Mouse (Mus musculus) c-Kit-positive CD71-negative TER-119-negative erythroid progenitor cells, embryonic 14.5 days (primary cell): ENCODE measurements around the gene Sugct.

ENCODE experiments used
- DNase-seq: peaks from one replicate; pipeline ENCODE4 v3.0.0-alpha.2; 2013; ENCODE audit warnings: low read depth

Gene Sugct

DNA sequence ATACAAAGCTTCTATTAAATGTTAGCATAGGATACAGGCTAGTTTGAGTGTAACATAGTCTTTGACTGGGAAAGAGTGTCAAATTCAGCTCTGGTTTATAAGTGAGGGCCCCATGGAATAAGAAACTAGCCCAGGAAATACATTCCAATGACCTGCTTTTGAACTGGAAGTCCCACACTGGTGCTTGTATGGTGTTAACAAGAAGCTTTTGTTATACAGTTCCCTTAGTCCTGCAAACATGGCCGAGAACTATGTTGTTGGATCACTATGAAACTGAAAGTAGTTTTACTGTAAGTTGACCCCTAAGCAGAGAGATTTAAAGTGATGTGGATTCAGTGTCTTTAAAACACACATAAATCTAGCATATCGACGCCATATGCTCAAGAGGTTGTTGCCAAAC, 657.5 kb downstream of the Sugct start:
- DNase-seq = no peak

DNA sequence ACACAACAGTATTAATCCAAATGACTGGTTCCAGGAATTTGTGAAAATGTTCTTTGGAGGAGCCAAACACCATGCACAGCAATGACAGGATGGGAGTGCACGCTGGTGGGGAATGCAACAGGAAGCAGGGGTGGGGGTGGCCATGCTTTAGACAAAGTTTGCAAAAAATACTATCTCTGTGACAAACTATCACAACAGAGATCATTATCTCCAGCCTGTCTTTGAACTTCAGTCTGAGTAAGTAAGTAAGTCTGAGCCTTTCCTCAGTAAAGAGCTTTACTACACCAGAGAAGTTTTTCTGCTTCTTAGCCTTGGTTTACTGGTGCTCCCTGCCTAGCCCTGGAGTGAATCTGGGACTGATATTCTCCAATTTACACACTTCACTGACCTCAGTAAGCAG, 664.6 kb downstream of the Sugct start:
- no peak for DNase-seq

DNA sequence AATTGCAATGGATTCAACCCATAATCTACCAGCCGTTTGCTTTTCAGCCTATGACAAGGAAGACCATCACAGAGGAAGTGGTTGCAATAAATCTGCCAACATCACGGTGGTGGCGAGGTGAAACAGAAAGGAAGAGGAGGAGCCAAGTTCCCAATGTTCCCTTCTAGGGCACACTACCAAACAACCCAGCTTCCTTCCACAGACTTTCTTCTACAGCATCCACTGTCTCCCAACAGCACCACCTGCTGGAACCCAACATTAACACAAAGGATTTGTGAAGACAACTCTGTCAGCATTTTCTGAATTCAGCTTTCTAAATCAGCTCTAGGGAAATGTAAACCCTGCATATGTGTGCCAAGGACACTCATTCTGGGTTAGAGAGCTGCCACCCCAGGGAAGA, 666.8 kb downstream of the Sugct start:
- DNase-seq = peak; percentile 58

DNA sequence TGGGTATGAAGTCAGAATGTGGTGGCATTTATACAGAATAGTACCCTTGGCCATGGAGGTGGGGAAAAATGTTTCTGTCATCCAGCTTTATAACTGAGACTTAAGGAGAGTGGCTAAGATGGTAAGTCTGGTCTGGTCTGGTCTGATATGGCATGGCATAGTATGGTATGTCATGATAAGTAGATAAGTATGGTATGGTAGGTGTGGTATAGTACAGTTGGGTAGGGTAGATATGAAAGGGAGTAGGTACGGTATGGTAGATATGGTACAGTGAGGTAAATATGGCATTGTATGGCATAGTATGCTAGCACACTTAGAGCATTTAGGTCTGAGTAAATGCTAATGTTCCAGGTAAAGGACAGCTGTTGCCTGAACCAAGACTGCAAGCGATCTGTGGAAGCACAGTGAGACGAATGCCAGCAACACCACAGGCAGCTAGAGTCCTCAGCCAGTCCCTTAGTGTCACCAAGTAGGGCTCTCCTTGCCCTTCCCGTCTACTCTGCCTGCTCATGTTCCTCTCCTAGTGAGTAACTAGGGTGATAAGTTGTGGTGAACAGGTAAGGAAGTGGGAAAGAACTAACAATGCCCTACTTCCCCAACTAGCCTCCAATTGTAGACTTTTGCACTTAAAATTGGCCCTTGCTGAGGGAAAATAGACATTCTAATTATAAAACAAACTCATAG, 667.4 kb downstream of the Sugct start:
- peak; percentile 3 for DNase-seq

DNA sequence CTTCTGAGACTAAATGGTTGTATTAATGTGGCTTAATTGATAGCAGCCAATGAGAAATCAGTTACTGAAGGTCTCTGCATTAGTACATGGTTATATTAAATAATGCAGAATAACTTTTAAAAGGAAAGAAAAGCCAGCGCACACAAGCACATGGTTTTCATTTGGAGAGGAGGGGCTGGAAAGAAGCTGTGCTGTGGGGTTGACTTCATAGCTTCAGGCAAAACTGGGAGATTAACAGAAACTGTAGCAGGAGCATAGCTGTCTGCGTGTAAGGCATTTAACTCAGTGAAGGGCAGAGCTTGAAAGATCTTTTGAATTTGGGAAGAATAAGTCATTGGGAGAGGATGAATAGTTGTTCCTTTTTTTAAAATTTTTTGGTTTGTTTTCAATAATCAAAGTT, 668.4 kb downstream of the Sugct start:
- DNase-seq = no peak

DNA sequence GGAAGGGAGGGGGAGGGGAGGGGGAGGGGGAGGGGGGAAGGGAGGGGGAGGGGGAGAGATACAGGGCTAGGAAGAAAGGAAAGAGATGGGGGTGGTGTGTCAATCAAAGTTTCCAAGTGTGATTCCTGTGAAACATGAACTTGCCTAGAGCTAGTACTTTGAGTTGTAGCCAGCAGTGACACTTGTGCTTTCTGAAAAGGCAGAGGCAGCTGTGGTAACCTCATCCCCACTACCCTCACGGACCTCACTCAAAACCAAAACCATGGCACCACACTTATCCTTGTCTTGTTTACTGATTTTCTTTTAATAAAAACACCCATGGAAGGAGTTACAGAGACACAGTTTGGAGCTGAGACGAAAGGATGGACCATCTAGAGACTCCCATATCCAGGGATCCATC, 698.9 kb downstream of the Sugct start:
- DNase-seq = no peak

DNA sequence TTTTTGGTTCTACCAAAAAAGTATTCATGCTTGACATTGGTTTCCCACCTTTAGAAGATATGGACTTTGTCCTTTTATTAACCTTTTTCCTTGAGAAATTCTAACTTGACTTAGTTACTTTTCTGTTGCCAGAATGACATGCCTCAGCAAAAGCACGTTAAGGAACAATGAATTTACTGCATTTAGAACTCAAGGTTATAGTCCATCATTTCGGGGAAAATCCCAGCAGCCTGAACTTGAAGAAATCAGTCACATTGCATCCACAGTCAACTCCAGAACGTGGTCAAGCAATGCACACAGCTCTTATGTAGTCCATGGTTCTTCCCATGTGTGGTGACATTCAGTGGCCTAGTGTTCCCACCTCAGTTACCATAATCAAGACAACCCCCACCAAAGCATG, 700.0 kb downstream of the Sugct start:
- no peak for DNase-seq

DNA sequence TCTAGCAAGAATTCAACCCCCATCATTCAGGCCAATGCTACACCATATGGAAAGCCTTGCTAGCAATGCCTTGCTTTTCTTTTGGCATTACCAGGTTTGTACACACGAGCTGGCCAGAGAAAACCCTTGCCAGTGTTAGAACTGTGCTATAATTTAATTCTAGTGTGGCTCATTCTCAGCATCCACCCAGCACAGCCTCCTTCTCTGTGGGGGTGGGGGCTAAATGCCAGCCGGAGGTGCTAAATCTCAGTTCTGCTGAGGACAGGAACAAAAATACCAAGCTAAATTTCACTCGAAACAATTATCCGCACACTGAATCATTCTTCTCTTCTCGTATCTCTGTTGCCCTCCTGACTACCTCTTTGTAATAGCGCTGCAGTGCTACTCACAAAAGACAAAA, 717.6 kb downstream of the Sugct start:
- no peak for DNase-seq

DNA sequence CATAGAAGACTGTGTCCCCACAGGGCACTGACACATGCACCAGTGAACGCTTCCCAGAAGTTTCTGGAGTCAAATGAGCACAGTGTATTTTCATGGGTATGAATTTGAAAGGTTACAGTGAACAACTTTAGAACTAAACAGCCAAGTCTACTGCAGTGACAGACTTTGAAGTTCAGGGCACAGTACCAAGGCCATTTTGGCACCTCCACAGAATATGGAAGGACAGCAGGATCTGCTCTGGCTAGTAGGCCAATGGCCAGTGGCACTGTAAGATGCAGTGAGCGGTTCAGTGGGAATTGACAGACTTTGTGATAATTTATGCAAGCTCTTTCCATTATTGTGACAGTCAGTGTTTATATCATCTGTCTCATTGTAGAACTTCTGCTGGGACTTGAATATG, 724.1 kb downstream of the Sugct start:
- no peak for DNase-seq

DNA sequence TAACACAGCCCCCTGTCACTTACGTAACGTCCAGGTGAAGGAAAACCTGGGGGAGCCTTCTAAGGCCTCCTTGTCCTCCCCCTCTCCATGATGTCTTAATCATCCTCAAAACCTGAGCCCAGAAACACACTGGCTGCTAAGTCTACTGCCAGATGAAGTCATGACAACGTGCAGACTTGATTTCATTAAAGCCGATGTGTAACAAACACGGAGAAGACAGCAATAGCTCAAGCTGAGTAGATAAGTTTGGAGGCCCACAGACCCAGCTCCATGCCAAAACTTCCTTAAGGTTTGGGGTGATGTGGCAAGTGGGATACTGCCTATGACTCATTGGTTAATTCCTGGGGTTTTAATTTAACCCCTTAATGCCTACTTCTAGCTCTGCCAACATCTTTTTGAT, 726.4 kb downstream of the Sugct start:
- no peak for DNase-seq

DNA sequence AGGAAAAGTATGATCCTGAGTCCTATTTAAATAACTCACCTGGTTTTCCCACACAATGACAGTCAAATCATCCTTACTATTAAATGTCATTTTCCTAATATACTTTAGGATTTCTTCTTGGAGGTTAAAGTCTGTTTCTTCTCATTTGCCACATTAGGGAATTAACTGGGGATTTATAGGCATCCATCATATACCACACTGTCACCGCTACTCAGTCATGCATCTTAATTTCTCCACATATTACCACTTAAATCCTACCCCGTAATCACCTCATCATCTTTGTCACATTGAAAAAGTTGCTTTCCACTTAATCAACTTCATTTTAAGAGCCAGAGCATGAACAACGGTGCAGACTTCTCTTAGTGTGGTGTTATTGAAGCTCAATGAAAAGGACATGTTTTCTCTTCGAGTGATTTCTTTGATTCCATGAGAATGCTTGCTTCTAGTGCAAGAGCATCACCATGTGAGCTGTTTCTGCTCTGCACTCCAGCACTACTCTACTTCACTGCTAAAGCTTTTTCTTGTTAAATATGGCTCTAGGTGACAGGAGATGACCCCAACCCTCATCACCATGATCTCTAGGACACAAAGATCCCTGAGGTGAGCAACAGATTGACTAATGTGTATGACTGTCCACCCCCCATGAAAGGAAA, 730.4 kb downstream of the Sugct start:
- no peak for DNase-seq

DNA sequence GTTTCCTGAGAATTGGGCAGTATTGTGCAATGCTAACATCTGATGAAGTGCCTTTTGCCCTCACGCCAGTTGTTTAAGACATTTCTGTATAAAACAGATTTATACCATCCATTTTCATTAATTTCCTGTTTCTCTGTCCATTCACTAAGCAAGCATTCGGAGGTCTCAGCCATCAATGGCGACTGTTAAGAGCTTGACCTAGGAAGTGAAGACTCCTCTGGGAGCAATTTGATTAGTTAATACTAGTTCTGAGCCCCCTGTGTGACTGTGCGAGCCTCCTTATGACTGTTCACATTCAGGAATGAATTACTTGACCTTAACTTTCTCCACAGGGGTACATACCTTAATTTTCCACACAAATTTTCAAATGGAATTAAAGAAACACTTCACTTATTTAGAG, 743.3 kb downstream of the Sugct start:
- DNase-seq = no peak

DNA sequence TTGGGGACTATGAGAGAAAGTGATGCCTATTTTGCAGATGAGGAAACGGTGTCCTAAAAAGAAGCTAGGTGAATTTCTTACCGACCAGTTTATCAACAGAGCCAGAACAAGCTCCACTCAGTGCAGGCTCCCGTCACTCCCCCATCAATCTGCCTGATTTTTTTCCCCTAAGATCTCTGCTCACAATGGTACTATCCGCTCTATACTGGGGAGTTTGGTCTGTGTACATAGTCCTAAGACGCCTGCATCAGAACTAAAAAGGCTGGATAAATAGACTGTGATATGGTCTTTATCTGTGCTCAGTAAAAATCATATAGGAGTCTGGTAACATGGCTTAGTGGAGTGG, 755.9 kb downstream of the Sugct start:
- DNase-seq = no peak

DNA sequence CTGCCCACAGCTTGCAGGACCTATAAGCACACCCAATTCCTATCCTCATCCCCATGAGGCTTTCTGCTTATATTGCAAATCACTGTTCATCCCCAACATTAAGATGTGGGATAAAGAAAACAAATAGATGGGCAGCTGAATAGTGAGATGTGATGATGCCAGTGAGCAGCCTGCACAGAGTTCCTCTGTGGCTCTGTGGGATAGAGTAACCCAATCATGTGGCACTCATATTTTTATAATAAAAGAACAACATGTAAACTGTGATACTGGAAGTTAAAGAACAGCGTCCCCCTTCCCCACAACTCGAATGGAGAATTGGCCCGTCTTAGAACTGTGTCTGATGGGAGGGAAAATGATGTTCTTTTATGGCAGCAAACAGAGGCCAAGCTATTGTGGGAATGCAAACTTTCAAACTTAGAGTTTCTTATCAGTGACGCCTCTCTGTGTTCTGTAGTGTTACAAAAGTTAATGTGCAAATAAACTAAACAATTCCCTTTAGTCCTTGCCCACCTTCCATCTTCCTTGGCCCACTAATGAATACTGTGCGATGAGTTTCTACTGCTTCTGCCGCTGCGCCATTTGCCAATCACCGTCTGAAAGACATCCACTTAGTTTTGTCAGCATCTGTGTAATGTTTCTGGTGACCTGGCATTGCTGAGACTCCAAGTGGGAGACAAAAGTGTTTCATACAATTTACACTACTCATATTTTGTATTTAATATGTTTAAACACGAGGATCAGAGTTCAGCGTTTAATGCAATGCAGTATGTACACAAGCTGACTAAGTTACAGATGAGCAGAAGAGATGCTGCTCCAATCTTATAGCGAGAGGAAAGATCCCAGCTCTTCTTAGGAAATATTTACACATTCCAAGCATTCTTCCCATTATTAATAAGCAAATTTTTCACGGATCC, 756.5 kb downstream of the Sugct start:
- no peak for DNase-seq

DNA sequence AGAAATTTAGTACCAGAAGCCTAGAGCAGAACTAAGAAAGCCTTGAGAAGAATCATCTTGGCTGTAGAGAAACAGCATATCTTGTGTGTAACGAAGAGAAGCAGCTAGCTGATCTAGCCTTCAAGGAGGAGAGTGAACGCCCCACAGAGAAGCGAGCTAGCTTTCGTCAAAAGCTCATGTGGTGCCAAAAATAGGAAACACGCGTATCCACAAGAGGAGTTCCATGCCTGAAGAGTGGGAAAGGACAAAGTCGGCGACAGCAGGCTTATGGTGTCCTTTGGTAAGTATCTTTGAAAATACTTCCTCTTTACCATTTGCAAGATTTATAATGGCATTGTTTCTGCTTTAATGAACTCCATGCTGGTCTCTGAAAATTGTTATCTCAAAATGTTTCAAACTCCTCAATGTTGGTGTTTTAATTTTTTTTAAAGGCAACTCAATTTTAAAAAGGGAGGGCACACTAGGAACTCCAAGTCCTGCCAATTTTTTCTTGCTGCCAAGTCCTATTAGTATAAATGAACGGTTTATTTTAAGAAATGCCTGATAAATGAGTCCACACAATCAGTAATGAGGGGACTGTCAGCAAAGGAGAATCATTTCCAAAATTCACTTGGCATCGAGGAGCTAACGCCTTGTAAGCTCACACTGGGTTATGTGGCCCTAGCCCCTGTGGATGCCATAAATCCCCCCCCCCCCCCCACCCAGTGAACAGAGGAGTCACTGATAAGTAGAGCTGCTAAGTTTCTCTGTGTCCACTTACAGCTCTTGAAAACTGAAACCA, 757.7 kb downstream of the Sugct start:
- no peak for DNase-seq

DNA sequence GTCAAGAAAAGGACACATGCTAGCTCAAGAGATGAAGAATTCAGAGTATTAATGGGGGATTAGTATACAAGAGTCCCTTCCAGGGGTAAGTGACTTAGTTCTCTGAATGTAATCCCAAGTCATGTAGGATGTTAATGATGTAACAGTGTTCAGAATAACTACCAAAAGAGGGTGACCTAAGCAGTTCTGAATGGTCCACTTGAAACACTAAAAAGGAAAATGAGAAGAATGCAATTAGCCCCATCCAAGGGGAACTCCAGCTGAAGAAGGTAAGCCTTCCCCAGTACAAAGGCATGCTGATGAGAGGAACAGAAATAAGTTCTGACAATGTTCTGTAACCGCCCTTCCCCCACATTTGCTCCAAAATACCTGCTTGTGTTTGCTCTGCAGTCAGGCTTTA, 760.3 kb downstream of the Sugct start:
- DNase-seq = no peak

DNA sequence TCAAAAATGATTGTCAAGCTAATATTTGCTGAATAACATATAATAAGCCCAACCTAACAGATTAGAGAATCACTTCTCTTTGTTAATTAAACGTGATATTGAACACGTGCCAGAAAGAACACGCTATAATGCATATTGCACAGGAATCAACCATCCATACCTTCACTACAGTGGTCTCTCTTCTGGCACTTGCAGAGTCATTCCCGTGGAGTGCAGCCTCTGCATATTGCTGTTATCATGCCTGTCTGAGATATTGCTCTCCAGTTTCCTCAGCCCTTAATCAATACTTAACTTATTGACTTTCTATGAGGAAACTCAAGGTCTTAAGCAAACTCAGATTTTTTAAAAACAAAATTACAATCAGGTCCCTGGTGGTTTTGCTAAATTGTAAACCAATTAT, 761.8 kb downstream of the Sugct start:
- DNase-seq = no peak

DNA sequence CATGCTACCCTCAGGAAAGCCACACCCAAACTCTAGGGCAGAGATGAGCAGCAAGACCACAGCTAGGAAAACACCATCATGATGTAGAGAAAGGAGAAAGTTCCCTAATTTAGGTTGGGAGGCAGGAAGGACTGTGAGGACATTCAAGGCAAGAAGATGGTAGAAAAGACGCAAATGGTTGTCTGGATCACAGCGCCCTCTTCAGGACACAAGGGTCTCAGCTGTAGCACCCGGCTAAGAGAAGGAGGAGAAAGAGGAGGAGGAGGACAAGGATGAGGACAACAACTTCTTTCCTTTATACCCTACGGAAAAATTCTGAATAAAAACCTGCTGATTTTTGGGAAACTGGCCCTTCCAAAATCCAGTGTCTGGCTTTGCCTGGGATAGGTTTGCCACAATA, 774.0 kb downstream of the Sugct start:
- no peak for DNase-seq

DNA sequence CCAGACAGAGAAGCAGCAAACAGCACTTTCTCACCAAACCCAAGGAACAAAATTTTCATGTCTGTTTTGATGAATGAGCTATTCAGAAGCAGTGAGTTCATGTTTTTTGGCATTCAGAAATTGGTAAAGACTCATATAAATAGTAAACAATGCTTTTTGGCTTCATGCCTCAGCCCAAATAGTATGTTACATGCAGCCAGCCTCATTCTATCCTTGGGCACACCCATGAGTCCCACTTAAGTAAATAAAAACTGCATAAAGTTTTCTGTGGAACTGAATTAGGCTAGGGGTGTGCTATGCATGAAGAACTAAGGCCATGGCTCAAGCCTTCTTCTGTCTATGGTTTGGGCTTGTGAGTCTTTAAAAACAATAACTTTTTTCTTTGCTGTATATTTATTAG, 779.7 kb downstream of the Sugct start:
- DNase-seq = no peak

DNA sequence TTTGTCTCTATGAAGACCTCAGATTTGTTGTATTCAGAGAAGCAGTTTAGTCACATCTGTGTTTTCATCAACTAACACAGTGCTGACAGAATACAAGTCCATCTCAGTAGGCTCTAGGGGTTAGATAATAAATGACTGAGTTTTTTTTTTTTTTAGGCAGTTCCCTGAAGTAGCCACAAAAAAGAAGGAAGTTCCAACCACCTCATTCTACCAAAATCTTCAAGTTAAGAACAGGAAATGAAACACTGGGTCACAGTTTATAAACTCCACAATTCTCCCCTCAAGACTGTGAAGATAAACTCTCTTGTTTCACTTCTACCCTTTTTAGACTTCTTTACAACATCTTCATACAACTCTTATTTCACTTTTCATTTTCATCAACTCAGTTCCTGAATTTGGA, 783.1 kb downstream of the Sugct start:
- DNase-seq = no peak

DNA sequence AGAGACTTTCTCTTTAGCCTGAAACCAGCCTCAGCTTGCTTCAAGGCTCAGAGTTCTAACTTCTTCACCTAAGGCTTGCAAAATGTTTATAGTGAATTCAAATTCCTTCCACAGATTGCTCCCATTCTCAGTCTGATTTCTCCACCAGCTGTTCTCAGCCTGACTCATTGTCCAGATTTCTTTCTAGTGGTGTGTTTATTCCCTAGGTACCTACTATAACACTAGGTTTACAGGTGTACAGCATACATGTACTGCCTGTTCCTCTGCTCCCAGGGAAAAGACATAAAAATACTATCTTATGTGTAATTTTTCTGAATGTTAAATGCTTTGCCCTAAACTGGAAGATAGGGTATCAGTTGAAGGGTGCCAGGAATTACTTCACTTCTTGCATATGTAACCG, 788.4 kb downstream of the Sugct start:
- DNase-seq = no peak

DNA sequence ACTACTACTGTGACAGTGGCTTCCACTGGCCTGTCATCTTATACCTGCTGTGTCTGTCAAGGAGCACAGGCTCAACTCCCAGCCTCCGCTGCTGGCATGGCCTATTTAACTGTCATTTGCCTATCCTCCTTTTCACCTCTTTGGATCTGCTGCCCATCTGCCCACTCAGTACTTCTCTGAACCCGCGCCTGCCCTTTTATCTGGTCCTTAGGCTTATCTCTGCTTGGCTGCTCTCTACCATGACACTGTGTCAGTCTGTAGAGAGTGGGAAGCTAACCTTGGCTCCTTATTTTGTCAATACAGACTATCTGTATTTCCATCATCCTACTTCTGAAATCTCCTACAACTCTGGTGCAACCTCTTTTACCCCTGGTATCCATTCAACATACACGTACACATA, 793.9 kb downstream of the Sugct start:
- no peak for DNase-seq
